Mouse (Mus musculus) E14TG2a.4 (cell line): ENCODE measurements around the gene Rxfp2.

Experiments
- CTCF ChIP-seq: conservative IDR thresholded peaks from 2 replicates; pipeline ENCODE4 v1.5.1; 2014; ENCODE audit warnings: low read length
- NANOG ChIP-seq: IDR thresholded peaks from 2 replicates; pipeline ENCODE4 v1.6.1; 2014; ENCODE audit warnings: borderline replicate concordance, low read length, mixed read lengths

DNA sequence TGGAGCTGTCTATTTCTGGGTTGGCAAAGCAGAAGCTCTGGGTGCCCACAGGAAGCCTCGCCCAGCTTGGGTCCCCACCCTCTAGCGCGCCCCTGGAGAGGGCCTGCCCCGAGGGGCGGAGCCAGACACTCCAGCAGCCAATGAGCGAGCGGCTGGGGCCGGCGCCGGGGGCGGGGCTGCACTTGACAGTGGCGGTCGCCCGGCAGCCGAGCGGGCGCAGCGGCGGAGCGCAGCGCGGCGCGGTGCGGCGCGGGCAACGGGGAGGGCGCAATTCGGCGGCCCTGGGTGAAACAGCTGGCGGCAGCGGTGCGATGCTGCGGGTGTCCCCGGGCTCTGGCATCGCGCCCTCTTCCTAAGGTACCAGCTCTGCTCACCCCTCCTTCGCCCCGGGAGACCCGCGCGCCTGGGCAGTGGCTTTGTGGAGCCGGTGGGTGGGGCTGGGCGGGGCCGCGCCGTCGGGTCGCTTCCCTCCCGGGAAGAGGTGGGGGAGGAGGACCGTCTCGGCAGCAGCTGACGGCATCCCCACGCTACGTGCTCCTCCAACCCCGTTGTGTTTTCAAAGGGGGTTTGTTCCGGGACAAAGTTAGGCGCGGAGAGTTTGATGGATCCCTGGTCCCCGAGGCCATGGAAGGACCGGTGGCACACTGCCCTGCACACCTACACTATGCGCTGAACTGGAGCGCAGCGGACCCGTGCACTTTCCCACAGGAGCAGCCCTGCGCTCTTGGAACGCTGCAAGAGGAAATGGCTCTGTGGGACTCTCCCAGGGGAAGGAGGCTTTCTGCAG, 100.2 kb downstream of the Rxfp2 start, which contains the start of gene Fry:
- no peak for TF ChIP-seq CTCF
- TF ChIP-seq NANOG = no peak
